Mouse (Mus musculus): Measurements from ENCODE around the gene Zbtb21. TPM values are rescaled to one million over a fixed set of nuclear protein-coding genes. Genes with fewer than 3 reads are reported as not detected.

The Zbtb21 gene
- polyA plus RNA-seq, 1 experiment from 2014 or later = 10.0 TPM

DNA sequence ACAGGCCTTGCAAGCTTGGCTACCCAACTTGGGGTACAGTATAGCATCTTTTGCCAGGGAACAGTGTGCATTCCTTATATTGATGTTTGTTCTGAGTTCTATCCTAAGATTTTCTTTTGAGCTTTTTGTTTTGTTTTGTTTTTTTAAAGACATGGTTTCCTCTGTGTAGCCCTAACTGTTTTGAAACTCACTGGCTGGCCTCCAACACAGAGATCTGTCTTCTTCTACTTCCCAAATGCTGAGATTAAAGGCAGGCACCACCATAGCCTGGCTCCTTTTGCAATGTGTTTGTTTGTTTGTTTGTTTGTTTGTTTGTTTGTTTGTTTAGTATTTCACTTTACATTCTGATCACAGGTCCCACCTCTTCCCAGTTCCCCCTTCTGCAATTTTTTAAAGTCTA is 32.2 kb downstream of the Zbtb21 start:
- Histone ChIP-seq H3K9me3 (ENCODE audit: control insufficient read depth, low read length) (no peaks in the 10 kb centered on the region), H3K4me3 (ENCODE audit: low read depth, low read length) (no peak overlapping the region), H3K9ac (ENCODE audit: low read depth, low read length) (no peak overlapping the region), H3K27me3 (replicated peaks; ENCODE audit: control insufficient read depth, insufficient read depth, low read length) (no peaks in the 10 kb centered on the region; the same call in 1 of the 2 replicates), H3K36me3 (ENCODE audit: control insufficient read depth, insufficient read depth, low read length) (no peaks in the 10 kb centered on the region), H3K4me2 (no peak overlapping the region), H3K4me1 (replicated peaks; ENCODE audit: control insufficient read depth, insufficient read depth, low read length) (no peaks in the 10 kb centered on the region; the same call in 1 of the 2 replicates), H3K27ac (ENCODE audit: low read depth, low read length) (no peak overlapping the region)
- no peak for ATAC-seq (replicated peaks; ENCODE audit: low FRiP score)
- no peak for DNase-seq (ENCODE audit: low spot score)

DNA sequence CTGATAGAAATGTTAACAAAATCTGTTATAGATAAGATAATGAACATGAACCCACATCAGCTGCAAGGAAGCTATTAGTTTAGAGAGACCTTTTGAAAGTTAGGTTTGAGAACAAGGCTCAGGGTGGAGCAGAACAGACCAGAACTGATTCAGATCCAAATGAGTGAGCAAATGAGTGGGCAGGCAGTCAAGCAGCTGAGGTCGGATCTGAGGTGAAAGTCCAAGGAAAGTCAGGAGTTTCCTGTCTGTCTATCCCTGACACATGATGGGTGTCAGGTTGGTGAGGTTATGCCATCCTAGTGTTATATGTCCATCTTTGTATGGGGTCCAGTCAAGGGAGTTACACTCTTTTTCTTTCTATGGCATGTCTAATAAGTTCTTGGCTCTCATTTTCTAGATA is 32.9 kb downstream of the Zbtb21 start:
- 42% methylated on average over 1 of the region's 1 CpGs for WGBS
- no peak overlapping the region for H3K4me3 ChIP-seq (ENCODE audit: low read depth, low read length)
- H3K9me3 ChIP-seq (ENCODE audit: control insufficient read depth, low read length) = no peaks in the 10 kb centered on the region
- H3K4me2 ChIP-seq = no peak overlapping the region
- H3K27ac ChIP-seq (ENCODE audit: low read depth, low read length) = no peak overlapping the region
- no peak overlapping the region for H3K9ac ChIP-seq (ENCODE audit: low read depth, low read length)
- H3K4me1 ChIP-seq (replicated peaks; ENCODE audit: control insufficient read depth, insufficient read depth, low read length) = no peaks in the 10 kb centered on the region; the same call in 1 of the 2 replicates
- no peak for ATAC-seq (replicated peaks; ENCODE audit: low FRiP score)
- no peaks in the 10 kb centered on the region for H3K36me3 ChIP-seq (ENCODE audit: control insufficient read depth, insufficient read depth, low read length)
- H3K27me3 ChIP-seq (replicated peaks; ENCODE audit: control insufficient read depth, insufficient read depth, low read length) = no peaks in the 10 kb centered on the region; the same call in 1 of the 2 replicates
- DNase-seq (ENCODE audit: low spot score) = no peak

DNA sequence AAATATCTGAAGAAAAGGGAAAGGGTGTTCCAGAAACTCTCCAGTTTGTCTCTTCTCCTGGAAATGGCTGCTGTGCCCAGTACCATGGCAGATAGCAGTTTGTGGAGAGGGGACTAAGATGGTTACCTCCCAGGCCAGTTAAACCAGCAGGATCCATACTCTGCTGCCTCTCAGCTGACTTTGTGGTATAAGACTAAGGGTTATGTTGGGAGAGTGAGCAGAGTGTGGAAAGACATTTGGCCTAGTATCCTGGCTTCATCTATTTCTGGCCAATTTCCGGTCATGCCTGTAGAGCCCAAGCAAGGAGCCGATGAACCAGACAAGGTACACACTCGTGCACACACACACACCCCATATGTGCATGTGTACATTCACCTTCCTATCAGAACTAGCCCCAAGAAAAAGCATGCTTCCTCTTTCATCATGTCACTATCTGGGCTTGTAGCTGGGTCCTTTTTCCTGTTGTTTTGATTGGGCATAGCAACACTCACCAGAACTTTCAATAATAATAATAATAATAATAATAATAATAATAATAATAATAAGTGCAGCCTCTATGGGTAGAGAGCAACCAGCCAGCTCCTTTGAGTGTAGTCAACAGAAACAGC is 35.0 kb downstream of the Zbtb21 start:
- WGBS = 66% methylated on average over 3 of the region's 3 CpGs
- DNase-seq (ENCODE audit: low spot score) = no peak
- H3K4me2 ChIP-seq = no peak overlapping the region
- H3K36me3 ChIP-seq (ENCODE audit: control insufficient read depth, insufficient read depth, low read length) = no peaks in the 10 kb centered on the region
- no peaks in the 10 kb centered on the region; the same call in 1 of the 2 replicates for H3K4me1 ChIP-seq (replicated peaks; ENCODE audit: control insufficient read depth, insufficient read depth, low read length)
- no peaks in the 10 kb centered on the region; the same call in 1 of the 2 replicates for H3K27me3 ChIP-seq (replicated peaks; ENCODE audit: control insufficient read depth, insufficient read depth, low read length)
- H3K4me3 ChIP-seq (ENCODE audit: low read depth, low read length) = no peak overlapping the region
- H3K27ac ChIP-seq (ENCODE audit: low read depth, low read length) = no peak overlapping the region
- no peak overlapping the region for H3K9ac ChIP-seq (ENCODE audit: low read depth, low read length)
- H3K9me3 ChIP-seq (ENCODE audit: control insufficient read depth, low read length) = no peaks in the 10 kb centered on the region
- no peak for ATAC-seq (replicated peaks; ENCODE audit: low FRiP score)

GRCm38 (mm10) chr16:97926381-97926780 is 36.0 kb downstream of the Zbtb21 start:
- Histone ChIP-seq H3K4me1 (replicated peaks; ENCODE audit: control insufficient read depth, insufficient read depth, low read length) (peaks cover 2% of the 10 kb centered on the region; the same call in 1 of the 2 replicates), H3K9me3 (ENCODE audit: control insufficient read depth, low read length) (no peaks in the 10 kb centered on the region), H3K27me3 (replicated peaks; ENCODE audit: control insufficient read depth, insufficient read depth, low read length) (no peaks in the 10 kb centered on the region; the same call in 1 of the 2 replicates), H3K36me3 (ENCODE audit: control insufficient read depth, insufficient read depth, low read length) (no peaks in the 10 kb centered on the region), H3K9ac (ENCODE audit: low read depth, low read length) (no peak overlapping the region), H3K27ac (ENCODE audit: low read depth, low read length) (no peak overlapping the region), H3K4me2 (no peak overlapping the region), H3K4me3 (ENCODE audit: low read depth, low read length) (no peak overlapping the region)
- DNase-seq (ENCODE audit: low spot score) (no peak), ATAC-seq (replicated peaks; ENCODE audit: low FRiP score) (no peak)
- WGBS = 65% methylated on average over 9 of the region's 9 CpGs

DNA sequence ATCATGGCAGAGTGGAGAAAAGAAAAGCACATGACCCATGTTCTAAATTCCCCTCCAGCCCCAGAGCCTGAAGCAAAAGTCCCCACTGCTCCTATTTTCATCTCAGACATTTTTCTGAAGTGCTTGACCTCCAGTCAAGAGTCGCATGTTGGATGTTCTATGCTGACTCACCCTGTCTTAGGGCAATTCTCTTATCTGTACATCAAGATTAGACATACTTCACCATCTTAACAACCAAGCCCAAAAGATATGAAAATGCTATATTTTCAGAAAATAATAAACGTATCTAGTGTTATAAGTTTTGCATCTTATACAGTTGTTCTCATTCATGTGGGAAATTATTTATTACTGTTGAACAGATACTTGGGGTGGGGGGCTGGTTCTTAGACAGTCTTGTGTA is 36.7 kb downstream of the Zbtb21 start:
- Histone ChIP-seq H3K4me1 (replicated peaks; ENCODE audit: control insufficient read depth, insufficient read depth, low read length) (peaks cover 6% of the 10 kb centered on the region; the same call in 1 of the 2 replicates), H3K36me3 (ENCODE audit: control insufficient read depth, insufficient read depth, low read length) (no peaks in the 10 kb centered on the region), H3K27ac (ENCODE audit: low read depth, low read length) (no peak overlapping the region), H3K27me3 (replicated peaks; ENCODE audit: control insufficient read depth, insufficient read depth, low read length) (no peaks in the 10 kb centered on the region), H3K9ac (ENCODE audit: low read depth, low read length) (no peak overlapping the region), H3K4me2 (no peak overlapping the region), H3K4me3 (ENCODE audit: low read depth, low read length) (no peak overlapping the region), H3K9me3 (ENCODE audit: control insufficient read depth, low read length) (no peaks in the 10 kb centered on the region)
- ATAC-seq (replicated peaks; ENCODE audit: low FRiP score) (no peak), DNase-seq (ENCODE audit: low spot score) (no peak)
- WGBS = 73% methylated on average over 2 of the region's 2 CpGs

DNA sequence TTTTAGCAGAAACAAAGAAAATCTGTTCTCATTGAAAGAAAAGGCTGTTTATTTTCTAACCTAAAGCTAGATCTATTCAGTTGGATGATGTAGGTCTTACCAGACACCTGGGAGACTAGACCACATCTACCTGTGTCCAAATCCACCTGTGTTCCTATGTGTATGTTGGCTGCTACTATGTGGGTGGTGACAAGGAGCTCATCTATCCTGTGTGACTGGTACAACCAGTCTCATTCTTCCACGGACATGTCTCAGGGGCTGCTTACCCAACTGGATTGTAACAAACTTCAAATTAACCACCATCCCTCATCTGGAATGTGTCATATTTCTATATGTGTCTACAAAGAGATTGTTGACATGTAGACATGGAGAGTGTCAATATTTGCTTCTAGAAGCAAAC is 38.7 kb downstream of the Zbtb21 start:
- no peaks in the 10 kb centered on the region for H3K27me3 ChIP-seq (replicated peaks; ENCODE audit: control insufficient read depth, insufficient read depth, low read length)
- H3K36me3 ChIP-seq (ENCODE audit: control insufficient read depth, insufficient read depth, low read length) = no peaks in the 10 kb centered on the region
- ATAC-seq (replicated peaks; ENCODE audit: low FRiP score) = no peak
- no peak overlapping the region for H3K9ac ChIP-seq (ENCODE audit: low read depth, low read length)
- H3K27ac ChIP-seq (ENCODE audit: low read depth, low read length) = no peak overlapping the region
- no peak overlapping the region for H3K4me2 ChIP-seq
- no peaks in the 10 kb centered on the region for H3K9me3 ChIP-seq (ENCODE audit: control insufficient read depth, low read length)
- H3K4me3 ChIP-seq (ENCODE audit: low read depth, low read length) = no peak overlapping the region
- peaks cover 9% of the 10 kb centered on the region; the same call in 1 of the 2 replicates for H3K4me1 ChIP-seq (replicated peaks; ENCODE audit: control insufficient read depth, insufficient read depth, low read length)
- 79% methylated on average over 1 of the region's 1 CpGs for WGBS
- no peak for DNase-seq (ENCODE audit: low spot score)

DNA sequence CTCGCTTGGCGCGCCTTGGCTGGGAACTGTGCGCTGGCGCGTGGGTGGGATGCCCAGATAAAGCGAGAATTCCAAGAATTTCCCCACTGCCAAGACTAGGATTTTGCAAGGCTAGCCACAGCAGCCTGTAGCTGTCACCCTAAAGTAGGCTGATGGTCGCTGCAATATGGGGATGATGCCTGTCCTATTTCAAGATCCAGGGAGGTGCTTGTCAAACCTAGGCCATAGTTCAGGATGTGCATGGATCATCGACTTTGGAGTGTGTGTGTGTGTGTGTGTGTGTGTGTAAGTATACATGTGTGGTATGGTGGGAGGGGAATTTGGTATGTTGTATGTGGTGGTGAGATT is 39.7 kb downstream of the Zbtb21 start:
- WGBS = 2% methylated on average over 9 of the region's 9 CpGs
- H3K27me3 ChIP-seq (replicated peaks; ENCODE audit: control insufficient read depth, insufficient read depth, low read length) = no peaks in the 10 kb centered on the region
- no peak overlapping the region for H3K27ac ChIP-seq (ENCODE audit: low read depth, low read length)
- peaks cover 9% of the 10 kb centered on the region; the same call in 1 of the 2 replicates for H3K4me1 ChIP-seq (replicated peaks; ENCODE audit: control insufficient read depth, insufficient read depth, low read length)
- H3K9me3 ChIP-seq (ENCODE audit: control insufficient read depth, low read length) = no peaks in the 10 kb centered on the region
- no peaks in the 10 kb centered on the region for H3K36me3 ChIP-seq (ENCODE audit: control insufficient read depth, insufficient read depth, low read length)
- peak overlapping the region; percentile 91 for H3K4me3 ChIP-seq (ENCODE audit: low read depth, low read length)
- DNase-seq (ENCODE audit: low spot score) (no peak), ATAC-seq (replicated peaks; ENCODE audit: low FRiP score) (no peak; the same call in 1 of the 2 replicates)
- H3K9ac ChIP-seq (ENCODE audit: low read depth, low read length) = peak overlapping the region; percentile 90
- peak overlapping the region; percentile 97 for H3K4me2 ChIP-seq

DNA sequence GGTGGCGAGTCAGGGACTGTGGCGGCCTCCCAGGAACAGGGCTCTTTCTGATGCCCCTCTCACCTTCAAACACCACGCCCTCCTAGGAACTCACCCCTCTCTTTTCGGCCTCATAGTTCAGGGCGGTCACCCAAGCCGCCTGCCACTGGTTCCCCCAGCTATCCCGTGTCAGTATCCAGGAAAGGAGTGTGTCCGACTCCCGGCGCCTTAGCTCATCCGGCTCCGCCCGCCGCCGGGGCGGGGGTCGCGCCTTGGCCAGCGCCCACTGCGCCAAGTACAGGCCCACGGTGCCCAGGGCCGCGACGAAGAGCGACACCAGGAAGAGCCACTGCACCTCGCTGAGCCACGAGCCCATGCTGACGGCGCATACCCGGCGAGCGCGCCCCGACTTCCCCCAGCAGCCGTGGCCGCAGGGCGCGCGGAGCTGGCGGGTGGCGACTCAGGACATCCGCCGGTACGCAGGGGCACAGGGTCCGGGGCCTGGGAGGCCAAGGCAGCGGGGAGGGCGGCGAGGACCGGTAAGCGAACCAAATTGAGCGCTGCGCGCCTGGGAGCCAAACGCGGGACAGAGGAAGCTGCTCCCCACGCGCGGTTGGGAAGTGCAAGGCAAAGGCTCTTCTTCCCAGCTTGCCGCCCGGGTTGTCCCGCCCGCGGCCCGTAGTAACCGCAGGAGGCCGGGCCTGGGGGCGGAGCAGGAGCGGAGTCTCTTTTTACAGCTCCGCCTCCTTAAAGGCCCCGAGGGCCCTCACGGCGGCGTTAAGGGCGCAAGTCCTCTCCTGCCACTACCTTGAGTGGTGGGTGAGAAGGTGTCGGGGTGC is 40.3 kb downstream of the Zbtb21 start:
- Histone ChIP-seq H3K4me1 (replicated peaks; ENCODE audit: control insufficient read depth, insufficient read depth, low read length) (peaks cover 9% of the 10 kb centered on the region; the same call in 1 of the 2 replicates), H3K4me2 (peak overlapping the region; percentile 97), H3K36me3 (ENCODE audit: control insufficient read depth, insufficient read depth, low read length) (no peaks in the 10 kb centered on the region), H3K9ac (ENCODE audit: low read depth, low read length) (peak overlapping the region; percentile 90), H3K27me3 (replicated peaks; ENCODE audit: control insufficient read depth, insufficient read depth, low read length) (no peaks in the 10 kb centered on the region), H3K4me3 (ENCODE audit: low read depth, low read length) (peak overlapping the region; percentile 91), H3K27ac (ENCODE audit: low read depth, low read length) (peak overlapping the region; percentile 59; the same call in 1 of the 2 replicates), H3K9me3 (ENCODE audit: control insufficient read depth, low read length) (no peaks in the 10 kb centered on the region)
- WGBS = under 1% methylated on average over 75 of the region's 75 CpGs
- peak; percentile 91 for ATAC-seq (replicated peaks; ENCODE audit: low FRiP score)
- DNase-seq (ENCODE audit: low spot score) = peak; percentile 87

All from liver, embryonic 11.5 days (tissue).